Mouse (Mus musculus) cerebellum, postnatal 36 days (tissue): ENCODE measurements around the gene Ccnq.
"Not testable (repeated sequence)": the region's sequence is repeated elsewhere in the genome, so short reads cannot be mapped to it uniquely, and the experiment has no call there.

Source experiments
- DNase-seq, 2 experiments: peaks; one replicate each; pipeline ENCODE4 v3.0.0; 2021 to 2022; ENCODE audit warnings: mixed read lengths in 2 of 2

Ccnq gene

DNA sequence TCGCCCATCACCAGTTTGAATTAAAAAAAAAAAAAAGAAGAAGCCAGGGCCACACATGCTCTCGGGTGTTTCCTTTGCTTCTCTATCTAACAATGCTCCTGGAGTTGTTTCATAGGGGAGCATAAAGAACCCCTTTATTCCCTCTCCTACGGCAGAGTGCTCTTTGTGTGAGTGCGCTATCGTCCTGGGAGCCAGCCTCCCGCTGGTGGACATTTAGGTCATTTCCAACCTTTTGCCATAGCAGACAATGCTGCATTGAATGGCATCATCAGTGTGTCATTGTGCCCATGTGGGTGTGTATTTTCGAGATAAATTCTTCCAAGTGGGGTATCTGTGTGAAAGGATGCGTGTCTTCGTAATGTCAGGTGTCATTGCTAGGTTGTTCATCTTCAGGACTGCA is 9.6 kb upstream of the Ccnq start:
- no peak for DNase-seq

GRCm38 (mm10) chr11:78755299-78755698 is 3.8 kb upstream of the Ccnq start:
- DNase-seq: no peak

DNA sequence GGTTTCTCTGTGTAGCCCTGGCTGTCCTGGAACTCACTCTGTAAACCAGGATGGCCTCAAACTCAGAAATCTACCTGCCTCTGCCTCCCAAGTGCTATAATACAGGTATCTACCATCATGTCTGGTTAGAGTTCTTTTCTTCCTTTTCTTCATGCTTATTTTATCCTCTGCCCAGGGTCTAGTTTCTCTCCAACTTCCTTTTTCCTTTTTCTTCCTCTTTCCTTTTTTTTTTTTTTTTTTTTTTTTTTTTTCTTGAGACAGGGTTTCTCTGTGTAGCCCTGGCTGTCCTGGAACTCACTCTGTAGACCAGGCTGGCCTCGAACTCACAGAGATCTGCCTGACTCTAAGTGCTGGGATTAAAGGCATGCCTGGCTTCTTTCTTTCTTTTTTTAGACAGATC is 2.6 kb upstream of the Ccnq start:
- DNase-seq: not testable (repeated sequence)

- no peak for DNase-seq
Observed at GRCm38 (mm10) chr11:78753183-78753582, 1.7 kb upstream of the Ccnq start.

- DNase-seq: no peak
Observed at GRCm38 (mm10) chr11:78751843-78752203, 294 bp upstream of the Ccnq start.

GRCm38 (mm10) chr11:78746264-78746663 is 5.3 kb downstream of the Ccnq start:
- DNase-seq: no peak

GRCm38 (mm10) chr11:78745475-78745874 is 6.1 kb downstream of the Ccnq start:
- no peak for DNase-seq

DNA sequence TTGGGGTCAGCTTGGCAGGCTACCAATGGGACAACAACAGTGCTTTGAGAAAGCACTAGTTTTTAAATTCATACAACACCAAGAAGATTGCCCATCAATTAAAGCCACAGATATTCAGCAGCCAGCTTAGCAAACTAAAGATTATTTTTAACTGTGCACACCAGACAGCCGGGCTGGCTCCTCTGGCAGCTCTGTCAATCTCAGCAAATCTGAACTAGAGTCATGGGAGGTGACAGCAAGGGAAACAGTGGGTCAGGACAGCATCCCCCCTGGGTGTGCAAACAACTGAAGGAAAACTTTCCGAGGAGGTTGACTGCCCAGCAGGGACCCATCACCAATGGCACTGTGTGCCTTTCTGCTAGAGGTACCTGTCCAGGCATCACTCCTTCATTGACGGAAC is 9.1 kb downstream of the Ccnq start:
- DNase-seq: no peak

GRCm38 (mm10) chr11:78741958-78742357 is 9.6 kb downstream of the Ccnq start:
- no peak for DNase-seq

GRCm38 (mm10) chr11:78739361-78739760 is 12.2 kb downstream of the Ccnq start:
- no peak for DNase-seq

GRCm38 (mm10) chr11:78736877-78737408 is 14.6 kb downstream of the Ccnq start:
- no peak for DNase-seq

DNA sequence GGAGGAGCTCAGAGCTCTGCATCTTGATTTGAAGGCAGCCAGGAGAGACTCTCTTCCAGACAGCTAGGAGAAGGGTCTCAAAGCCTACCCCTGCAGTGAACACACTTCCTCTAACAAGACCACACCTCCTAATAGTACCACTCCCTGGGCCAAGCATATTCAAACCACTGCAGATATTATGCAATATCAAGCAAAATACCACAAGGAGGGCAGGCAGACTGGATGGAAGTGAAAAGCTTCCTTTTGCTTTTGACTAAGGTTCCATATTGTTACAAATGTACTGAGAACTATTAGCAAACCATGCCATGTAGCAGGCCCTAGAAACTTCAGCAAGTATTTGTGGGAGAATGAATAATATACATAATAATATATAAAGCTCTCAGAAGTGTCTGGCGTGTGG is 16.4 kb downstream of the Ccnq start:
- no peak for DNase-seq

DNA sequence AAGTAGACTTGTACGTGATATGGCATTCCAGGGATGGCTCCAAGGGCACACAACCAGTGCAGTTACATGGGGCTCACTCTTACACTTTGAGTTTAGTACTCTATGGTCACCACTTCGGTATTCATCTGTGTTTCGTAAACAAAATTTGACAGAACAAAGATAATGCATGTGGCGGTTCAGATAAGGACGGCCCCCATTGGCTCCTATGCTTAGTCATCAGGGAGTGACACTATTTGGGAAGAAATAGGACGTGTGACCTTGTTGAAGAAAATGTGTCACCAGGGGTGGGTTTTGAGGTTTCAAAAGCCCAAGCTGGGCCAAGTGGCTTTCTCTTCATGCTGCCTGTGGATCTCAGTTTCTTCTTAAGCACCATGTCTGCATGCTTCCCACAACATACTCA is 18.9 kb downstream of the Ccnq start:
- no peak for DNase-seq

GRCm38 (mm10) chr11:78730902-78731301 is 20.6 kb downstream of the Ccnq start:
- no peak for DNase-seq

DNA sequence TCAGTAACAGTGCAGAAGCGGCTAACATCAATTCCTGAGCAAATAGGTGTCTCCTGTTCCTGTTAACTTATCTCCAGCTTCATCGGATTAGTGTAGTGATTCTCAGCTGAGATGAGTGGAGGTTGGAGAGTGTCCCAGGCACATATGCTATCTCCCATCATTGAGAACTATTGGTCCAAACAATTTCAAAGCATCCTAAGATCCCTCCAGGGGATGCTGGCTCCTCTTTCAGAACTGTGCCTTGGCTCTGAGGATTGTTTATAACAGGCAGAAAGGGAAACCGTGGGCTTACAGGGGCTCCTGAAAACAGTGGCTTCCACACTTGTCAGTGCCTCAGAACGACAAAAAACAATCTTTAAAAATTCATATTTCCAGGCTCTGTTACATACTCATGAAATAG is 23.5 kb downstream of the Ccnq start:
- no peak for DNase-seq

- no peak for DNase-seq
Observed at GRCm38 (mm10) chr11:78726366-78726765, 25.2 kb downstream of the Ccnq start.

- DNase-seq: no peak
Observed at GRCm38 (mm10) chr11:78724792-78725191, 26.7 kb downstream of the Ccnq start.

DNA sequence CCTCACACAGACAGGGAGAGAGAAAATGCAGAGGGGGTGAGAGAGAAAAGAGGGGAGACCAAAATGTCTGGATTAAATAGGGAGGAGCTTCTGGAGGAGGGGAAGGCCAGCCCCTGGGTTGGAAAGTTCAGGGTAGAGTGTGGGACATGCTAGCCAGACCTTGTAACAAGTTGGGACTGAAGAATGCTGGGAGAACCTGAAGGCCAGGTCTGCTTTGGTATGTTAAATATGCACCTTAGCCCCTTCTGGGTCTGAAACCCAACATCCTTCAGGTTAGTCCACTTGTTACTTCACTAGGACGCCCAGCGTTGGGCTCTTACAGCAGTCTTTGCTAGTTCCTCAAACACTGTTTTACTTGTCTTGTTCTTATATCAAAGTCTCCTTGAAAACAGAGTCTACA is 30.1 kb downstream of the Ccnq start:
- no peak for DNase-seq

- no peak for DNase-seq
Observed at GRCm38 (mm10) chr11:78717655-78718054, 33.9 kb downstream of the Ccnq start.

DNA sequence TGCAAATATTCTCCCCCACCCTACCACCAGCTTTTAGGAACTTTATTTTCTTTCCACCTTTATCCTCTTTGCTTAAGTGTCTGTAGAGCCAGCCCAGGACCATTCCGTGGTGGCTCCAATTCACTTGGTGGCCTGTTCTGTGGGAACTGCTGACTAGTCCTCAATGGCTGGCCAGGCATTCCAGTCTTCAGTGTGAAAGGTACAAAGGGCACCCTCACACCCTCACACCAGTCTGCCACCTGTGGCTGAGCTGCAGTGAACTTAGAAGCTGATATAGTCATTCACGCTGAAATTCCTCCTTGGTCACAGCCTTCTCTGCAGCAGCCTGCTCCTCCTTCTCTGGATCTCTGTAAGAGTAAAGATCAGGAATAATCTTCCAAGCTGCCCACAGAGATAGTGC is 42.9 kb downstream of the Ccnq start:
- DNase-seq: no peak

DNA sequence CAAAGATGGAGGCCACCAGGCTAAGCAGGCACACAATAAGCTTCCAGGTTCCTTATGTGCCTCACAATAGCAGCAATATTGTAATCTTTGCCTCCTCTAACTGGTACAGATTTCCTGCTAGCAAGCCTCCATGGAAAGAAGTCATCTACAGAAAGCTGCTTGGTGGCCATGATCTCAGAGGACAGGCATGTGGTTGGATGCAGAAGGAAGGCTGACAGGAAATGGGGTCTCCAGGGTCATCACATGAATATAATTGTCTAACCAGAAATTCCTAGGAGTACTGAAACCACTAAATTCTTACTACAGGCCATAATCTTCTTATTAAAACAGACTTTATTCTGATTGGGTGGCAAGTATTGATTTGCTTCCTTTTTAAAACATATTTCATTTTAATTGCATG is 45.5 kb downstream of the Ccnq start:
- DNase-seq: no peak

DNA sequence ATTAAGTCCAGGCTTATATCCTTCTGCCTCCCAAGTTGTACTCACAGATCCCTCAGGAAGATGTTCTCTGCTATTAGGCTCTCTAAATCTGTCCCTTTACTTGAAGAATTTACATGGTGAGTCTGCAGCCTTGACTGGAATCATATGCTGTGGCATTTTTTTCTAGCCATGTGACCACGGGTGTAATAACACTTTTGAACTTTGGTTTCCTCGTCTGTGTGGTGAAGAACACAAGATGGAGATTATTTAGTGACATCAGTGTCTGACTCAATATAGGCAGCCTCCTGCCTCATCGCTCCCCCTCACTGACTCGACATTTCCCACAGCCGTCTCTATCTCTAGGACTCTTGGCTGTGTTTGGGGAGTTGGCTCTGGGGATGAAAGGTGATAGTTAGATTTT is 48.4 kb downstream of the Ccnq start:
- no peak for DNase-seq

DNA sequence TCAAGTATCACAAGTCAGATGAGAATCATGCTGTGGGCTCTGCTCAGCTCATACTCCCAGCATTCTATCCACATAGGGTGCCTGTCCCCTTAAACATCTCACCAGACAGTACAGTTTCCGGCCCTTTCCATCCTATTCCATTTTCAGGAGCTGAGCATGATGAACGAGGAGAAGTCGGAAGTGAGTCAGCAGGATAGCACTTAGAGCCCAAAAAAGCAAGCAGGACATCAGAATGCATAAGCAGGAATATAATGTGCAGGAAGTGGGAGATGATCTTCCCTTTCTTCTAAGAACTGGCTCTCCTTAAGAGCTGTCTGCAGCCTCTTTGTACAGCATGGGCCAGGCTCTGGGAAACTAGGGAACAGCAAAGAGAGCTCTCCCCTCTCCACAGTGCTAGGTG is 49.2 kb downstream of the Ccnq start:
- DNase-seq: no peak
